Mouse (Mus musculus) liver, embryonic 14.5 days (tissue): ENCODE data around the gene Rdh12. TPM values are rescaled to one million over a fixed set of nuclear protein-coding genes. Genes with fewer than 3 reads are reported as not detected.

Source experiments
- ATAC-seq: fragments of 200-750 bp; cut with Nextera tagmentation; 2 replicates; pipeline ENCODE4 v1.8.0; 2017; ENCODE audit warnings: moderate number of reproducible peaks, mild to moderate bottlenecking, moderate library complexity; ENCODE audit not compliant: insufficient read depth
- DNase-seq, 3 experiments: peaks; one replicate each; pipeline ENCODE4 v3.0.0-alpha.2; 2012 to 2013; ENCODE audit warnings: low read depth in 3 of 3, low spot score in 3 of 3
- H3K27ac ChIP-seq: fragments of 300-500 bp; sonication (generic); 2 replicates; pipeline ENCODE4 v1.5.1; 2014; ENCODE audit warnings: moderate library complexity, mild to moderate bottlenecking, control low read depth, inconsistent platforms
- H3K27me3 ChIP-seq: fragments of 300-500 bp; sonication (generic); 2 replicates; pipeline ENCODE4 v1.6.1; 2014; ENCODE audit warnings: mild to moderate bottlenecking, low read length, moderate library complexity; ENCODE audit not compliant: control insufficient read depth, insufficient read depth
- H3K36me3 ChIP-seq: fragments of 300-500 bp; sonication (generic); replicated peaks from 2 replicates; pipeline ENCODE4 v1.6.1; 2014; ENCODE audit warnings: low read depth; ENCODE audit not compliant: control insufficient read depth, insufficient read depth
- H3K4me1 ChIP-seq, 2 experiments: fragments of 200-500 bp in 1 of 2; fragments of 300-500 bp in 1 of 2; sonication (generic) in 1 of 2; replicated peaks; 2 replicates each; pipeline ENCODE4 v1.6.1; 2012 to 2014; ENCODE audit warnings: antibody characterized with exemption in 1 of 2, inconsistent platforms in 1 of 2, low read length in 1 of 2; ENCODE audit not compliant: control insufficient read depth in 2 of 2, insufficient read depth in 2 of 2
- H3K4me2 ChIP-seq: fragments of 300-500 bp; sonication (generic); 2 replicates; pipeline ENCODE4 v1.6.1; 2014; ENCODE audit warnings: low read depth, mild to moderate bottlenecking, control low read depth, moderate library complexity
- H3K4me3 ChIP-seq, 2 experiments: fragments of 200-500 bp in 1 of 2; fragments of 300-500 bp in 1 of 2; sonication (generic) in 1 of 2; 2 replicates each; pipeline ENCODE4 v1.5.1; 2012 to 2014; ENCODE audit warnings: low read depth in 2 of 2, low read length in 2 of 2, mild to moderate bottlenecking in 2 of 2, control low read depth in 1 of 2, inconsistent platforms in 1 of 2, moderate library complexity in 1 of 2; ENCODE audit not compliant: insufficient read depth in 1 of 2
- H3K9ac ChIP-seq: fragments of 300-500 bp; sonication (generic); replicated peaks from 2 replicates; pipeline ENCODE4 v1.6.1; 2014; ENCODE audit warnings: mild to moderate bottlenecking, control low read depth, moderate library complexity
- H3K9me3 ChIP-seq: fragments of 300-500 bp; sonication (generic); 2 replicates; pipeline ENCODE4 v1.6.1; 2016; ENCODE audit warnings: low read length, mixed read lengths; ENCODE audit not compliant: control insufficient read depth
- CTCF ChIP-seq: IDR thresholded peaks from 2 replicates; pipeline ENCODE4 v1.5.1; 2016; ENCODE audit warnings: antibody characterized with exemption, low read depth, control low read depth
- EP300 ChIP-seq: IDR thresholded peaks from 2 replicates; pipeline ENCODE4 v1.6.1; 2016; ENCODE audit warnings: antibody characterized with exemption, low read depth
- WGBS: fragments of 180-500 bp; shearing (Covaris S2); extraction: QIAGEN DNeasy Blood & Tissue Kit; methylation state at CpG from one replicate; pipeline ENCODE4 v1.1.7; 2014; ENCODE audit not compliant: insufficient replicate concordance; 5-methylcytosine and 5-hydroxymethylcytosine counted together
- polyA plus RNA-seq, 2 experiments: library from polyadenylated mRNA; depleted of rRNA in 1 of 2; stranded (reverse) in 1 of 2; unstranded in 1 of 2; fragments of >200 nt; fragmentation: Nextera tagmentation in 1 of 2; extraction: Ambion mirVana in 1 of 2; gene quantifications; 2 replicates each; pipeline versions ENCODE4 v1.2.1 to v1.2.3; 2012 to 2014

The Rdh12 gene
- polyA plus RNA-seq, 2 experiments, result 0.31 to 0.37 TPM

DNA sequence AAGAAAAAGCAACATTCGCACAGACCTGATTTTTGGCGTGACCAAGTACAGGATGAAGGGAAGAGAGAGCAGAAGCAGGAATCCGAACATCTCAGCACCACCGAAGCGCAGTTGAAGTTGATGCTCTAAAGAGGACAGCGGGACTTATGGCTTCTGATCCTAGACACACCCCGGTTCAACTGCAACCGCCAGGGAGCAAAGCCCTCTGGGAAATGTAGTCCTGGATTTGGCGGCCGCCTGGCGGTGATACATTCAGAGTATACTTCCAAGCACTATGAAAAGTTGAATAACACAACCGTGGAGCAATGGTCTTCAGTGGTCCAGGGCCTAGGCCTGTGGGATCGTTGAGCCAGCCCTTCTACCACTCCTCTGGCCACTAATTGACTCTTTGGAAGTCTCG lies 17.0 kb upstream of the Rdh12 start:
- 4% methylated on average over 14 of the region's 14 CpGs for WGBS
- ATAC-seq (peak; percentile 73), DNase-seq (peak; percentile 72 to 79 (median 74))

GRCm38 (mm10) chr12:79192193-79192592 lies 16.5 kb upstream of the Rdh12 start, which contains the start of gene Rdh11:
Gene Rdh11, minus strand, starts transcription at chr12:79192293.
- no peaks in the 10 kb centered on the region for H3K27me3 ChIP-seq
- H3K4me3 ChIP-seq, result peak within 1 kb of the TSS; percentile 83 to 86
- TF ChIP-seq EP300, result no peak
- no peak for TF ChIP-seq CTCF
- peaks cover 7 to 14% of the 10 kb centered on the region in 2 experiments for H3K4me1 ChIP-seq
- no peaks in the 10 kb centered on the region for H3K9me3 ChIP-seq
- ATAC-seq (no peak), DNase-seq (no peak)
- peak within 1 kb of the TSS; percentile 98 for H3K4me2 ChIP-seq
- 56% methylated on average over 6 of the region's 6 CpGs for WGBS
- peaks cover 9% of the 10 kb centered on the region for H3K36me3 ChIP-seq
- H3K9ac ChIP-seq, result peak within 1 kb of the TSS; percentile 79
- peak within 1 kb of the TSS; percentile 77 for H3K27ac ChIP-seq

More for the DNA sequence above, 17.0 kb upstream of the Rdh12 start:
- Histone ChIP-seq H3K9me3 (no peaks in the 10 kb centered on the region), H3K9ac (peak overlapping the region; percentile 79), H3K27me3 (no peaks in the 10 kb centered on the region), H3K4me3 (peak overlapping the region; percentile 83 to 86), H3K4me2 (peak overlapping the region; percentile 98), H3K27ac (peak overlapping the region; percentile 77; the same call in 1 of the 2 replicates), H3K4me1 (peaks cover 7 to 14% of the 10 kb centered on the region in 2 experiments), H3K36me3 (peaks cover 14% of the 10 kb centered on the region)
- TF ChIP-seq CTCF (peak; percentile 73), EP300 (no peak)

- H3K4me1 ChIP-seq, result peaks cover 7 to 14% of the 10 kb centered on the region in 2 experiments
- H3K9ac ChIP-seq, result no peak overlapping the region
- DNase-seq (peak; percentile 49 to 59 (median 54)), ATAC-seq (no peak)
- H3K9me3 ChIP-seq, result no peaks in the 10 kb centered on the region
- TF ChIP-seq CTCF, result peak; percentile 79
- no peak for TF ChIP-seq EP300
- H3K27ac ChIP-seq, result no peak overlapping the region
- H3K27me3 ChIP-seq, result no peaks in the 10 kb centered on the region
- H3K36me3 ChIP-seq, result peaks cover under 1% of the 10 kb centered on the region; the same call in 1 of the 2 replicates
- no peak overlapping the region for H3K4me2 ChIP-seq
- no peak overlapping the region for H3K4me3 ChIP-seq
- 4% methylated on average over 3 of the region's 3 CpGs for WGBS
Observed at GRCm38 (mm10) chr12:79193441-79193840, 15.3 kb upstream of the Rdh12 start.

DNA sequence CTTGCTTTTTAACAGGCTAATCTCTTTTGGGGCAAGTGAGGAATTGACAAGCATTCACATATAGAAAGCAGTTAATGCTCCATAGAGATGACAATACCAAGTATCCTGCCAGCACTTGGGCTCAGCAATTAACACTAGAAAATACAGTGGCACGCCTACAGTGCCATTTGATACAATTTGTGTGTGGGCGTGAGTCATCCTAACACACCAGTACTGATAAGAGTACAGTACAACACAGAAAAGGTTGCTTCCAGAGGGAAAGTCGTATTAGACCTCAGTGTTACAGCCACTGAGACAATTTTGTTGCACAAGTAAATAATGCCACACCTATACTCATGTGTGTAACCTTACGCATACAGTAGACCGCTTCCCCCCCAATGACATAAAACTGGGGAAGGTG lies 11.6 kb upstream of the Rdh12 start:
- 60% methylated on average over 5 of the region's 5 CpGs for WGBS
- Histone ChIP-seq H3K27ac (no peak overlapping the region), H3K36me3 (no peaks in the 10 kb centered on the region), H3K9me3 (no peaks in the 10 kb centered on the region), H3K4me1 (peaks cover 0 to under 1% of the 10 kb centered on the region in 2 experiments; a peak in 2 of 4 replicates), H3K27me3 (no peaks in the 10 kb centered on the region), H3K4me2 (no peak overlapping the region), H3K9ac (no peak overlapping the region), H3K4me3 (no peak overlapping the region)
- no peak for ATAC-seq
- TF ChIP-seq CTCF, result no peak
- TF ChIP-seq EP300, result no peak
- DNase-seq, result no peak

DNA sequence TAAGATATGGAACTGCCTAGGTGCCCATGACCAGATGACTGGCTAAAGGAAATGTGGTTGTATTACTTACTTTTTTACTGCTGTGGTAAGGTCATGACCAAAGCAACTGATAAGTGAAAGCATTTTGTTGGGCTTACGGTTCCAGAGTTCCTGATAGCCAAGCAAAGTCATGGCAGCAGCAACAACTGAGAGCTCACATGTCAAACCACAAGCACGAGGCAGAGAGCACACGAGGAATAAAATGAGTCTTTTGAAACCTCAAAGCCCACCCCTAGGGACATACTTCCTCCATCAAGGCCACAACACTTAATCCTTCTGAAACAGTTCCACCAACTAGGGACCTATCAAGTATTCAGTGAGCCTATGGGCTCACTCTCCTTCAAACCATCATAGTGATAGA lies 6.8 kb upstream of the Rdh12 start:
- Histone ChIP-seq H3K4me3 (no peak overlapping the region), H3K4me2 (no peak overlapping the region), H3K4me1 (no peaks in the 10 kb centered on the region), H3K27ac (no peak overlapping the region), H3K36me3 (no peaks in the 10 kb centered on the region), H3K27me3 (no peaks in the 10 kb centered on the region), H3K9ac (no peak overlapping the region), H3K9me3 (no peaks in the 10 kb centered on the region)
- DNase-seq (no peak), ATAC-seq (no peak)
- WGBS, result 22% methylated on average over 3 of the region's 3 CpGs
- no peak for TF ChIP-seq EP300
- TF ChIP-seq CTCF, result no peak
